Mouse (Mus musculus) splenic B cell, adult 2 months (primary cell): Measurements from ENCODE around the gene Lrit2.

Source experiments
- DNase-seq: peaks from one replicate; pipeline ENCODE4 v3.0.0-alpha.2; 2011; ENCODE audit warnings: low read depth, low spot score
- H3K27me3 ChIP-seq: 2 replicates; pipeline ENCODE4 v1.6.1; 2012; ENCODE audit warnings: mild to moderate bottlenecking, low read length, moderate library complexity, mixed read lengths; ENCODE audit not compliant: control insufficient read depth, poor library complexity, insufficient read depth, severe bottlenecking
- H3K36me3 ChIP-seq: 2 replicates; pipeline ENCODE4 v1.6.1; 2012; ENCODE audit warnings: mild to moderate bottlenecking, low read length, moderate library complexity, mixed read lengths; ENCODE audit not compliant: control insufficient read depth, poor library complexity, insufficient read depth, severe bottlenecking

The Lrit2 gene

GRCm38 (mm10) chr14:37097956-37098530 is 30.3 kb downstream of the Lrit2 start, which contains the start of gene Cdhr1:
Cdhr1 (minus strand) TSS chr14:37098347.
- no peak for DNase-seq
- Histone ChIP-seq H3K27me3 (no peaks in the 10 kb centered on the region), H3K36me3 (no peaks in the 10 kb centered on the region)

- Histone ChIP-seq H3K36me3 (no peaks in the 10 kb centered on the region), H3K27me3 (no peaks in the 10 kb centered on the region)
- DNase-seq: no peak
Measured at GRCm38 (mm10) chr14:37101531-37101930, 33.8 kb downstream of the Lrit2 start.

- Histone ChIP-seq H3K36me3 (no peaks in the 10 kb centered on the region), H3K27me3 (no peaks in the 10 kb centered on the region)
- DNase-seq: no peak
Measured at GRCm38 (mm10) chr14:37102484-37102883, 34.8 kb downstream of the Lrit2 start.

- no peaks in the 10 kb centered on the region for H3K27me3 ChIP-seq
- no peaks in the 10 kb centered on the region for H3K36me3 ChIP-seq
- no peak for DNase-seq
Measured at GRCm38 (mm10) chr14:37104747-37105146, 37.0 kb downstream of the Lrit2 start.

GRCm38 (mm10) chr14:37105846-37106245 is 38.1 kb downstream of the Lrit2 start:
- H3K27me3 ChIP-seq: no peaks in the 10 kb centered on the region
- no peak for DNase-seq
- H3K36me3 ChIP-seq: no peaks in the 10 kb centered on the region

- no peak for DNase-seq
- no peaks in the 10 kb centered on the region for H3K36me3 ChIP-seq
- no peaks in the 10 kb centered on the region for H3K27me3 ChIP-seq
Measured at GRCm38 (mm10) chr14:37109460-37109859, 41.7 kb downstream of the Lrit2 start.

GRCm38 (mm10) chr14:37109975-37110374 is 42.2 kb downstream of the Lrit2 start:
- no peaks in the 10 kb centered on the region for H3K27me3 ChIP-seq
- H3K36me3 ChIP-seq: no peaks in the 10 kb centered on the region
- no peak for DNase-seq

- Histone ChIP-seq H3K36me3 (no peaks in the 10 kb centered on the region), H3K27me3 (no peaks in the 10 kb centered on the region)
- no peak for DNase-seq
Measured at GRCm38 (mm10) chr14:37110456-37110855, 42.7 kb downstream of the Lrit2 start.

GRCm38 (mm10) chr14:37111371-37111770 is 43.6 kb downstream of the Lrit2 start:
- H3K36me3 ChIP-seq: no peaks in the 10 kb centered on the region
- DNase-seq: no peak
- H3K27me3 ChIP-seq: no peaks in the 10 kb centered on the region

- Histone ChIP-seq H3K27me3 (no peaks in the 10 kb centered on the region), H3K36me3 (no peaks in the 10 kb centered on the region)
- no peak for DNase-seq
Measured at GRCm38 (mm10) chr14:37112931-37113330, 45.2 kb downstream of the Lrit2 start.

GRCm38 (mm10) chr14:37113922-37114321 is 46.2 kb downstream of the Lrit2 start, which contains the start of gene 2610528A11Rik:
2610528A11Rik (minus strand) TSS chr14:37114022.
- no peak for DNase-seq

GRCm38 (mm10) chr14:37119233-37119632 is 51.5 kb downstream of the Lrit2 start:
- no peaks in the 10 kb centered on the region for H3K27me3 ChIP-seq

More at GRCm38 (mm10) chr14:37113922-37114321, 46.2 kb downstream of the Lrit2 start, which contains the start of gene 2610528A11Rik:
- Histone ChIP-seq H3K27me3 (no peaks in the 10 kb centered on the region), H3K36me3 (no peaks in the 10 kb centered on the region; the same call in 1 of the 2 replicates)

More at GRCm38 (mm10) chr14:37119233-37119632, 51.5 kb downstream of the Lrit2 start:
- H3K36me3 ChIP-seq: no peaks in the 10 kb centered on the region; the same call in none of the 2 replicates
- no peak for DNase-seq
